Mouse (Mus musculus): ENCODE data around the gene Cep57l1. TPM values are rescaled to one million over a fixed set of nuclear protein-coding genes. Genes with fewer than 3 reads are reported as not detected.

Gene Cep57l1
- polyA plus RNA-seq, 2 experiments: 7.1 to 10.6 TPM

DNA sequence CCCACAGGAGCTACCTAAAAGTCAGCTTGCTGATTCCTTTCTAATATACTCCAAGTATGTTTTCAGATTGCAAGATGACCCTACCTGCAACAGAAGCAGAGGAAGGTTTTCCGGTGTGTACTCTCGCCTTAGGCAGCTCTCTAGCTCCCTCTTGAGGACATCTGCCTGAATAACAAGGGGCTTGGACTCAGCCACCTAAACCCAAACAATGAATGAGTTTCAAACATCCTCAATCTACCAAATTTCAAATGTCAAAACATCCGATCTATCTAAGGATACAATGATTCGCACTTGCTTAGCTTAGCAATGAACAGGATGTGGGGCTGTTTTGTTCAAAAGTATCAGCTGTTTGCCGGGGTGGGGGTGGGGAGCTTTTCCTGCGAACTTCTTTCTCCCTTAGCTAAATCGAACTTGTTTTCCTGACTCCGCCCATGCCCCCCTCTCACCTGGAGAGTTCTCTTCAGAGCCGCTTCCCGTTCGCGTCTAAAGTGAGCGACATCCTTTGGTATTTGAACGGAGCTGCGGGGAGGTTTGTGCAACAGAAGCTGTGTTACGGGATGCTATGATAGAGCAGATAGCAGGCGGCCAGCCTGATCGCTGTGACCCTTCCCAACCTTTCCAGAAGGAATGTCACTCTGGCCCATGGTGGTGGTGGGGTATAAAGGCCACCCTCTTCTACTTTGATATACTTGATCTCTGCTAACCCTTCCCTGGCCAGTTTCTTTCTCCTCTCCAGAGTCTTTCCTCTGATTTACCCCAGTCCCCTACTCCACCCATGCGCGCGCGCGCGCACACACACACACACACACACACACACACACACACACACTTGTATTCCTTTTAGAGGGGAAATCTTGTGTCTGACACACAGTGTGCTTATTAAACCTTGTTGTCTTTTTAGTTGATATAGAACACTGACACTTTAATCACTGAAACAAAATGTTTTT lies 119.5 kb downstream of the Cep57l1 start:
- 22% methylated on average over 24 of the region's 24 CpGs for WGBS (ENCODE audit: insufficient replicate concordance)
- no peak for ATAC-seq (ENCODE audit: insufficient read depth)
- Histone ChIP-seq H3K36me3 (replicated peaks; ENCODE audit: control insufficient read depth, insufficient read depth, low read depth) (no peaks in the 10 kb centered on the region), H3K4me3 (ENCODE audit: insufficient read depth in 1 of 2, low read depth in 2 of 2, low read length in 2 of 2) (peak overlapping the region; percentile 27 to 46; a peak in 3 of 4 replicates), H3K27me3 (ENCODE audit: control insufficient read depth, insufficient read depth, low read length) (no peaks in the 10 kb centered on the region), H3K4me2 (ENCODE audit: low read depth) (peak overlapping the region; percentile 64), H3K27ac (no peak overlapping the region), H3K4me1 (replicated peaks; ENCODE audit: control insufficient read depth in 2 of 2, insufficient read depth in 2 of 2, low read length in 1 of 2) (0 out of 4 replicates have a peak, but pooled peaks cover 0 to 4% of the 10 kb centered on the region in 2 experiments), H3K9me3 (ENCODE audit: control insufficient read depth, low read length) (no peaks in the 10 kb centered on the region), H3K9ac (replicated peaks) (no peak overlapping the region)
- peak; percentile 24 to 36 (median 28) for DNase-seq (ENCODE audit: low read depth in 3 of 3, low spot score in 3 of 3)
- TF ChIP-seq EP300 (IDR thresholded peaks at IDR 0.05; ENCODE audit: low read depth): no peak
- TF ChIP-seq CTCF (IDR thresholded peaks at IDR 0.05; ENCODE audit: low read depth): peak; percentile 82

DNA sequence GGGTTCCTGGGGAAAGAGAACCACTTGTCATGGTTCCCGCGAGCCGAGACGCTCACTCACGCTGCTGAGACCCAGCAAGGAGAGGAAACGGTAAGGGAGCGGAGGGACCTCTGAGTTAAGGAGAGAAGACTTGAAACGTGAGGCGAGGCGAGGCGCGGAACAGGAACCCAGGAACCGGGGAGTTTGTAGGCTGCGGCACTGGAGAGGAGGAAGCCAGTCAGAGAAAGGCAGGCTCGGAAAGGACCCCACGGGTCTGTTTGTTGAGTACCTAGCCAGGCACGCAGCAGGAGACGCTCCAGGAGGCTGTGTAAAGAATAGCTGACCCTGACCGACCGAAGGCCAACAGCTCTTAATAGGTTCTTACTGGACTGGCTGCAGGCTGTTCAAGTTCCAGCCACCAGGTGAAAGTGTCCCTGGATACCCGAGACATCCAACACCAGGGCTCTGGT lies 125.1 kb downstream of the Cep57l1 start:
- Histone ChIP-seq H3K27ac (no peak overlapping the region), H3K27me3 (ENCODE audit: control insufficient read depth, insufficient read depth, low read length) (no peaks in the 10 kb centered on the region), H3K4me3 (ENCODE audit: insufficient read depth in 1 of 2, low read depth in 2 of 2, low read length in 2 of 2) (no peak overlapping the region), H3K36me3 (replicated peaks; ENCODE audit: control insufficient read depth, insufficient read depth, low read depth) (no peaks in the 10 kb centered on the region), H3K4me1 (replicated peaks; ENCODE audit: control insufficient read depth in 2 of 2, insufficient read depth in 2 of 2, low read length in 1 of 2) (no peaks in the 10 kb centered on the region), H3K9ac (replicated peaks) (no peak overlapping the region), H3K4me2 (ENCODE audit: low read depth) (peak overlapping the region; percentile 11), H3K9me3 (ENCODE audit: control insufficient read depth, low read length) (no peaks in the 10 kb centered on the region)
- 2% methylated on average over 21 of the region's 21 CpGs for whole genome bisulfite sequencing (ENCODE audit: insufficient replicate concordance)
- no peak for DNase-seq (ENCODE audit: low read depth in 3 of 3, low spot score in 3 of 3)
- no peak for ATAC-seq (ENCODE audit: insufficient read depth)
- no peak for TF ChIP-seq EP300 (IDR thresholded peaks at IDR 0.05; ENCODE audit: low read depth)
- TF ChIP-seq CTCF (IDR thresholded peaks at IDR 0.05; ENCODE audit: low read depth): no peak

DNA sequence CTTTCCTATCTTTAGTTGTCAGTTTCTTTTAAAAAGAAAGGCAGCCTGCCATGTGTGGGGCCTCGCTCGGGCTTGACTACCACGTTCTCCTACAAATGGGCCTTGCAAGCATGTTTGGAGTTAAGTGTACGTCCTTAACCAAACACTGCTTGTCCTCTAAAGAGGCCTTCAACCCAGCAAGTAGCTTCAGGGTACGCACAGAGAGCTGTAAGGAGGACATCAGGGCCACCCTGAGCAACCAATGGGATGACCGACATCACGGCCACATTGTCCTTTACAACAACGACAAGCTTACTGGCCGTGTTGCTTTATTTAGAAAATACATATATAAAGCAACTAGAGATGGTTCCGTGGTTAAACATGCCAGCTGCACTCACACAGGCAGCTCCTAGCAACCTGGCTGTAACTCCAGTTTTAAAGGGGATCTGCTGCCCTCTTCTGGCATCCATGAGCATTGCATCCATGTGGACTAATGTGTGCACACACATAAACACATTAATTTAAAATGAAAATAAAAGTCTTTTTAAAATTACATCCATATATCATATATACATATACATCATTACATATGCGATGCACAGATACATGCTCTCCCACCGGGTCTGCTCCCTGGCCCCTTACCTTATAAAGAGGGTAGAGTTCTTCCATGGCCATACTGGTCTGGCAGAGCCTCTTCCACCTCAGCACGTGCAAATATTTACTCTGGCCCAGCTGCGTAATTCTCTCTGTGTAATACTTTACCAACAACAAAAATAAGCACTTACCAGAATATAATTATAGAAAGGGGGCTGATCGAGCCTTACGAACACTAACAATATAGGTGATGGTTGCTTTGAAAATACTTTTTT lies 126.9 kb downstream of the Cep57l1 start:
- H3K27me3 ChIP-seq (ENCODE audit: control insufficient read depth, insufficient read depth, low read length): no peaks in the 10 kb centered on the region
- no peak for ATAC-seq (ENCODE audit: insufficient read depth)
- no peak overlapping the region for H3K4me3 ChIP-seq (ENCODE audit: insufficient read depth in 1 of 2, low read depth in 2 of 2, low read length in 2 of 2)
- WGBS (ENCODE audit: insufficient replicate concordance): 39% methylated on average over 16 of the region's 16 CpGs
- no peak overlapping the region for H3K9ac ChIP-seq (replicated peaks)
- peak; percentile 36 to 47 (median 42) for DNase-seq (ENCODE audit: low read depth in 3 of 3, low spot score in 3 of 3)
- H3K4me1 ChIP-seq (replicated peaks; ENCODE audit: control insufficient read depth in 2 of 2, insufficient read depth in 2 of 2, low read length in 1 of 2): peaks cover 0 to 2% of the 10 kb centered on the region in 2 experiments; a peak in 1 of 4 replicates
- no peak for TF ChIP-seq EP300 (IDR thresholded peaks at IDR 0.05; ENCODE audit: low read depth)
- TF ChIP-seq CTCF (IDR thresholded peaks at IDR 0.05; ENCODE audit: low read depth): peak; percentile 89
- no peaks in the 10 kb centered on the region for H3K9me3 ChIP-seq (ENCODE audit: control insufficient read depth, low read length)
- no peak overlapping the region for H3K4me2 ChIP-seq (ENCODE audit: low read depth)
- no peak overlapping the region for H3K27ac ChIP-seq
- no peaks in the 10 kb centered on the region for H3K36me3 ChIP-seq (replicated peaks; ENCODE audit: control insufficient read depth, insufficient read depth, low read depth)

- H3K4me3 ChIP-seq (ENCODE audit: insufficient read depth in 1 of 2, low read depth in 2 of 2, low read length in 2 of 2): no peak overlapping the region
- no peak overlapping the region for H3K4me2 ChIP-seq (ENCODE audit: low read depth)
- no peak overlapping the region for H3K9ac ChIP-seq (replicated peaks)
- H3K4me1 ChIP-seq (replicated peaks; ENCODE audit: control insufficient read depth in 2 of 2, insufficient read depth in 2 of 2, low read length in 1 of 2): peaks cover 0 to 2% of the 10 kb centered on the region in 2 experiments; a peak in 1 of 4 replicates
- ATAC-seq (ENCODE audit: insufficient read depth): no peak
- H3K9me3 ChIP-seq (ENCODE audit: control insufficient read depth, low read length): no peaks in the 10 kb centered on the region
- TF ChIP-seq EP300 (IDR thresholded peaks at IDR 0.05; ENCODE audit: low read depth) (no peak), CTCF (IDR thresholded peaks at IDR 0.05; ENCODE audit: low read depth) (peak; percentile 74)
- no peaks in the 10 kb centered on the region for H3K27me3 ChIP-seq (ENCODE audit: control insufficient read depth, insufficient read depth, low read length)
- DNase-seq (ENCODE audit: low read depth in 3 of 3, low spot score in 3 of 3): no peak
- no peaks in the 10 kb centered on the region for H3K36me3 ChIP-seq (replicated peaks; ENCODE audit: control insufficient read depth, insufficient read depth, low read depth)
- no peak overlapping the region for H3K27ac ChIP-seq
- WGBS (ENCODE audit: insufficient replicate concordance): 35% methylated on average over 18 of the region's 18 CpGs
Measured at GRCm38 (mm10) chr10:41678746-41679360, 130.8 kb downstream of the Cep57l1 start.

Data from liver, embryonic 14.5 days (tissue).